Mouse (Mus musculus): ENCODE results near the gene Mrpl45. TPM values are rescaled to one million over a fixed set of nuclear protein-coding genes. Genes with fewer than 3 reads are reported as not detected.
"Not testable (repeated sequence)": the region's sequence is repeated elsewhere in the genome, so short reads cannot be mapped to it uniquely, and the experiment has no call there.

The Mrpl45 gene
- polyA plus RNA-seq, 1 experiment from 2014 or later, result 41.0 TPM

DNA sequence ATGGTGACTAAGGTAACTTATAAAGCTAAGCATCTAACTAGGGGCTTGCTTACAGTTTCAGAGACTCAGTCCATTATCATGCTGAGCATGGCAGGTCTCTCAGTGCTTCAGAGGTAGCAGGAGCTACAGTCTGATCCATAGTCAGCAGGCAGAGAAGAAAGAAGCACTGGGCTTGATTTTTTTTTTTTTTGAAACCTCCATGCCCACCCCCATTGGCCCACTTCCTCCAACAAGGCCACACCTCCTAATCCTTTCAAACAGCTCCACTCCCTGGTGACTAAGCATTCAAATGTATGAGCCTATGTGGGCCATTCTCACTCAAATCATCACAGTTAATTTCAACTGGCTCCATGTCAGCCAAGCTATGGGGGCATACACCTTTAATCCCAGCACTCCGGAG is 22.8 kb upstream of the Mrpl45 start:
- no peak for DNase-seq (ENCODE audit: low spot score)

DNA sequence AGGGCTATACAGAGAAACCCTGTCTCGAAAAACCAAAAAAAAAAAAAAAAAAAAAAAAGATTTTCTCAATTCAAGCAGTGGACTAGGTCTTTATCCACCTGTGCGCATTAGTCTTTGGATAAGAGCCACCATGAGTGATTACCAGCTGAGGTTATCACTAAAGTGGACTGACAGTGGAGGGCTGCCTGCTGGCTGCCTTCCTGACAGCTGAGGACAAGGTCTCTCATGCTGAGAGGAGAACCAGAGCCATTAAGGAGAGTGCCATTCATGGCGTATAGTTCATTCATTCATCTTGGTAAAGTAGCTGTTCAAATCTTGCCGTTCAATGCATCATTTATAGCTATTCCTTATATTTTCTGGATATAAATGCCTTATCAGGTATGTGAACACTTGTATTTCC is 19.0 kb upstream of the Mrpl45 start:
- no peak for DNase-seq (ENCODE audit: low spot score)

DNA sequence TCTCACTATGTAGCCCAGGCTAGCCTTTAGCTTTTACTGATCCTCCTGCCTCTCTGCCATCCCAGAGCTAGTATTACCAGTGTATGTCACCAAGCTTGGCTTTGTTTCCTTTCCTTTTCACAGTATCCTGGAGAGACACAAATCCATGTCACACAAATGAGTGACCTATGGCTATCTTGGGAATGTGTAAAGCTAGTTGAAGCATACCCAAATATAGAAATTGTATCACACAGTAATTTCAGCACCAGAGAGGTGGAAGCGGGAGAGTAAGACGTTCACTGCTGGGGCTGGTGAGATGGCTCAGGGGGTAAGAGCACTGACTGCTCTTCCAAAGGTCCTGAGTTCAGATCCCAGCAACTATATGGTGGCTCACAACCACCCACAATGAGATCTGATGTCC is 15.6 kb upstream of the Mrpl45 start:
- DNase-seq (ENCODE audit: low spot score), result no peak

DNA sequence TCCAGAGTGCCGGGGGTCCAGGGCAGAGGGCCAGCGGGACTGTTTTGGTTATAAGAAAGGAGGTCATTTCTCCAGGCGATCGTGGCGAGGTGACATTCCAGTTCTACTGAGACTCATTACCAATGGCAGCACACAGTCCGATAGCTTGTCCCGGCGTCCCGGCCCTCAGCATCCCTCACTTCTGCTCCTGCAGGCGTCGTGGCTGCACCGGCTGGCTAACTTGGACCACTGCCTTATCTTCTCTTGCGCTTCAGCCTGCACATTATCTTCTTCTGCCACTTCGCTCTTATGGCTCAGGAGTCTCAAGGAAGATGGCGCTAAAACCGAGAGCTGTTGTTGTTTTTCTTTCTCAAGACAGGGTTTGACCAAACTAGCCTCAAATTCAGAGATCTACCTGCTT is 14.1 kb upstream of the Mrpl45 start:
- no peak for DNase-seq (ENCODE audit: low spot score)

DNA sequence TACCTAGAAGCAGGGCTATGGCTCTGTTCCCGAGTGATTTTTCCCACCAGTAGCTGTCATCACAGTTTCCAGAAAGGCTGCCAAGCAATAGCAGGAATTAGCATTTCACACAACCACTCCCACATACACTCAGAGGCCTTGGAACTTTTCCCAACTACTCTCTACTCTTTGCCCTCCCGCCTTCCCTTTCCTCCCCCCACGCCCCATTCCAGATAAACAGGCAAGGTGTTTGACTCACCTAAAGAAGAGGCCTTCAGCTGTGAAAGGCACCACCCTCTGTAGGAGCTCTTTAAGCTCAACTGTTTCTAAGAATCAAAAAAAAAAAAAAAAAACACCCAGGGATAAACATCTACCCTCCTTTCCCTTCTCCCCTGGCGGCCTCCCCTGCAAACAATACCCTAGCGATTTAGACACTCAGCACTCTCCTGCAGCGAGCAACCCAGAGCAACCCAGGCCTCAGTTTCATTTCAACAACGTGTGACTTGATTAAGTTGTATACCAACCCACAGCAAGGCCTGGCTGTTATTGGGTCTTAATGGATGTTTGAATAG is 13.2 kb upstream of the Mrpl45 start:
- DNase-seq (ENCODE audit: low spot score), result no peak

DNA sequence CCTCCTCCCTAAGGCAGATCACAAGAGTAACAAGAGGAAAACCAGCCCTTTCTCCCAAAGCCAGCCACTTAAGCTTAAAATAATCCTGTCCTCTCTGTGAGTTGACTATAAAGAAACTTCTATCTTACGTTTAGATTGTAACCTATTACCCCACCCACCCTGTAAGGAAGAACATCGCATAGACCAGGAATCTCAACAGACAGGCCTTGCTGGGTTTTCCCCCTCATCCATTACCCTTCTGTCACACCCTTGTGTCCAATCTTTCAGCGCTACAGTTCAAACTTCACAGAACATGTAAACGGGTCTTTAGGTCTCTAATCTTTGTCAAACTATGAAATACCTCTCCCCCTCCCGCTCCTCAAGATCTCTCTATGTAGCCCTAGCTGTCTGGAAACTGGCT is 10.9 kb upstream of the Mrpl45 start:
- DNase-seq (ENCODE audit: low spot score), result no peak

DNA sequence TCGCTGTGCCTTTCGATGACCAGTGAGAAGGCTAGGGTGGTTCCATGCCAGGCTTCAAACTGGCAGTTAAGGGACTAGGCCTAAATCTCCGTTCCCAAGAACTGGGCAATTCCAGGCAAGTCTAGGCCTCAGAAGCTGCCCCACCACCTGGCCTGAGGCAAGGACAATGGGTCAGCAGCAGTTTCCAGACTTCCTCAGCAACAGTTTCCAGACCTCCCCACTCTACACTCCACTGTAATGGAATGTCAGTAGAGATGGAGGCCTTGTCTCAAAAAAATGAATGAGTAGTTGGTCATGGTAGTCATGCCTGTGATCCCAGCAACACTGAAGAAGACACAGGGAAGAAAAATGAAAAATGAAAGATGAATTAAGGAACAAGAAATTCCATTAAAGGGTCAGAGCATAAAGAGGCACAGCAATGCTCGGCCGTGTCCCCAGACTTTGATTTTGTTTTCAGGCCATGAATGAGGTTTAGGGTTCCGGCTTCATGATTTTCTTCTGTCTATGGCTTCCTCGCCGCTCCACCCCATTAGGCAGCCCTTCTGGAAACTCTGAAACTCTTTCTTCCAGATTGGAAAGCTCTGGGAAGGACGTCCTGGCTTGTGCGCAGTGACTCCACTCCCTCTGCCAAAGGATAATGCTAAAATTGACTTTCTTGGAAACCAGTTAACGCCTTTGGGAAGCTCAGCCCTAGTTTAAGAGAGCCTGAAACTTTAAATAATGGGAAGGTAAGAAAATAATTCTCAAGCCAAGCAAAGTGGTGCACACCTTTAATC is 8.0 kb upstream of the Mrpl45 start:
- DNase-seq (ENCODE audit: low spot score), result no peak

DNA sequence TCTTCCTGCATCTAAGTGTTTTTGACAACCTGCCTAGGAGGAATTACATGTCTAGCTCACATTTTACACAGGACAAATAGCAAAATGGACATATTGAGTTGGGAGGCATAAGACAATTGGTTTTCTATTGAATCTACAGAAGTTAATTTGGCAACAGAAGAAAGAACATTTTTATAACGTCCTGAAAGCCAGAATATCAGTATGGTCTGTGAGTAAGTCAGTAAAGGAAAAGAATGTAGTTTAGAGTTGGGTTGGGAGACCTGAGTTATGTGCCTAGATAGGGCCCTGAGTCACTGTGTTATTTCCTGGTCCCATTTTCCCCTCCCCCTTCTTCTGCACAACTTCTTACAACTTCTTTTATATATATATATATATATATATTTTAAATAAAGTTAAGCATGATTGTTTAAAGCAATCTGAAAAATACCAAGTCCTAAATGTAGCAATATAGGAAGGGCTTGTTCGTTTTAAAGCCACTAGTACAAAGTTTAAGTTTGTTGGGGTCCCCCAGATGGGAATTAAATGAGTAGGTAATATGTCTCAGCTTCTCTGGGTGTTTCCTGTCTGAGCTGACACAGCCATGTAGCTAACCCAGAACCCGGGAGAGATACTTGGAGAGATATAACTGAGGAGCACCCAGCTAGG is 6.6 kb upstream of the Mrpl45 start:
- no peak for DNase-seq (ENCODE audit: low spot score)

DNA sequence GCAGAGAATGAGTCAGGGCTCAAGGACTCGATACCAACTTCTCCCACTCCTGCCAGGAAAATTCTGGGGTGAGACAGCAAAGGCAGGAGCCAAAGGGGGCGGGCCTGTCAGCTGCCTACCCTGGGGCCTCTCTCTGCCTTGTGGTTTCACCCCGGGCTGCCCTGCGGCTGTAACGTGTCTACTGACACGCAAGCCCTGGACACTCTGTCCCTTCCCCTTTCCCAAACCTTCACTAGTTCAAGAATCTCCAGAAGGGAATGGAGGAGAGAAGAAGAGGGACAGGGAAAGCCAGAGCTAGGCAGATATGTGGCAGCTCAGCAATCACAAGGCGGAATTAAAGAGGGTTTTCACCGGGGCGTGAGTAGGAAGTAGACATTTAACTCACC is 6.1 kb upstream of the Mrpl45 start:
- no peak for DNase-seq (ENCODE audit: low spot score)

DNA sequence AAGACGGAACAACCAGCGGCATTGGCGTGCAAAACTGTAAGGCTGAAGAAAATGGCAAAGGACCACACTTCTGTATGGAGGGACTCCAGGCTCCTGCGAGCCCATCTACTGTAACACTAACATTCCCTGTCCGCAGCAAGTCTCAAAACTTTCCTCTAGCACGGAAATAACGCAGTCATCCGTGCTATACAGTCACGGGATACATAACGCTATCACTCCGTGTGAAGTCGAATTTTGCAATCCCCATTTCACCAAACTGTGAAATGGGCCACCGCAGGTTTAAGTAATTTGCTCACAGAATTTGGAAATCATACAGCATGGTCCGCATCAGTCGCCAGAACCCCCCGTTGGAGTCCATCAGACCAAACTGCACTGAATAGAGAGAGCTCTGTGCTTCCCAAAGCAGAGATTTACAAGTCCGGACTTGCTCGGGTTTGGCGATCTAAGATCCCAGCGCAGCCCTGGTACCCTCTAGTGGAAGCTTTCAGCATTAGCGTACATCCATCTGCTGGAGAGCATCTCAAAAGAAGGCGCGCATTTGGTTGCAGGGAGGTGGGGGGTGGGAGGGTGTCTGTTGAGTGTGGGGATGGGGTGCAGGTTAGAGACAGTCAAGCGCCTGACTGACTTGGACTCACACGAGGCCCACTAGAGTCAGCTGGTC is 5.5 kb upstream of the Mrpl45 start:
- DNase-seq (ENCODE audit: low spot score), result peak; percentile 68

DNA sequence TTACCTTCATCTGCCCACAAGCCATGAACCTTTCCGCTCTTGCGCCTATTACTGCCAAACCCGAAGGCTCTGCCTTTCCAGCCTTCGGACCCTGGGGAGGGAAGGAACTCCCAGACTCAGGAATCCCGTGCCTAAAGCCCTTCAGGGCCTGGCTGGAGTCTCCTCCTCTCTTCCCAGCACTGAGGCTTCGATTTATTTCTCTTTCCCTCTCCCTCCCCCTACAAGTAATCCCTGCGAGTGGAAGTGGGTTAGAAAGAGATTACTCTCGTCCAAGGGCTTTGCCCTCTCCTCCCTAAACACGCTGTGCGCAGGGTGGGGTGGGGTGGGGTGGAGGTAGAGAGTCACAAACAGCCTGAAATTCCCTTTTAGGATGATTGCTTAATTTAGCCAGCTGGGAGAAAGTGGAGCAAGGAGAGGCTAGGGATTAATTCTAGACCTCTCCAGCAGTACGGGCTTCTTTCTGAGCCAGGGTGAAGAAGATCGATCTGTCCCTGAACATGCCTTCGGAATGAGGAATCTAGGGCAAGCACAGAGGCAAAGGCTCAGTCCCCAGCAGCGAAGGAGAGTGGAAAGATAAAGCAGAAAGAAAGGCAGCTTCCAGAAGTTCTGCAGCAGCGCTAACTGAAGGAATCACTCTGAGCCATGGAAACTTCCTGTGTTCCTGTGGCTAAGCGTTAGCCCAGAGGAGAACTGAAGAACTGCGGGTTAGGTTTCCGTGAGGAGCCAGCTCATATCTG is 4.5 kb upstream of the Mrpl45 start:
- DNase-seq (ENCODE audit: low spot score), result no peak

DNA sequence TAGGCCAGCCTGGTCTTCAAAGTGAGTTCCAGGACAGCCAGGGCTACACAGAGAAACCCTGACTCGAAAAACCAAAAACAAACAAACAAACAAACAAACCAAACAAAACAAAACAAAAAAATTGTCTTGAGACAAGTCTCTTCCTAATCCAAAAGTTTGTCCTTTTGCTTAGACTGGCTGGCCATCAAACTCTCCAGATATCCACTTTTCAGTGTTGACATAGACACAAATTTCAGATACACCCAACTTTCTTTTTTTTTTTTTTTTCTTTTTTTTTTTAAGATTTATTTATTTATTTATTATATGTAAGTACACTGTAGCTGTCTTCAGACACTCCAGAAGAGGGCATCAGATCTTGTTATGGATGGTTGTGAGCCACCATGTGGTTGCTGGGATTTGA is 2.6 kb upstream of the Mrpl45 start:
- DNase-seq (ENCODE audit: low spot score), result not testable (repeated sequence)

DNA sequence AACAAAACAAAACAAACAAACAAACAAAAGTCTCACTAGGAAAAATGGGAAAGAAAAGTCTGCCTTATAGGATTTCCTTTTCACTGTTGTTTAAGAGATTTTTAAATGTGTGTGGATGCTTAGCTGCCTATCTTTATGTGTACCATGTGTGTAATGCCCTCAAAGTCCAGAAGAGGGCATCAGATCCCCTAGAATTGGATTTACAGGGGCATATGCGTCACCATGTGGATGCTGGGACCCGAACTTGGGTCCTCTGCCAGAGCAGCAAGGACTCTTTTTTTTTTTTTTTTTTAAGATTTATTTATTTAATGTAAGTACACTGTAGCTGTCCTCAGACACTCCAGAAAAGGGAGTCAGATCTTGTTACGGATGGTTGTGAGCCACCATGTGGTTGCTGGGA is 1.4 kb upstream of the Mrpl45 start:
- no peak for DNase-seq (ENCODE audit: low spot score)

DNA sequence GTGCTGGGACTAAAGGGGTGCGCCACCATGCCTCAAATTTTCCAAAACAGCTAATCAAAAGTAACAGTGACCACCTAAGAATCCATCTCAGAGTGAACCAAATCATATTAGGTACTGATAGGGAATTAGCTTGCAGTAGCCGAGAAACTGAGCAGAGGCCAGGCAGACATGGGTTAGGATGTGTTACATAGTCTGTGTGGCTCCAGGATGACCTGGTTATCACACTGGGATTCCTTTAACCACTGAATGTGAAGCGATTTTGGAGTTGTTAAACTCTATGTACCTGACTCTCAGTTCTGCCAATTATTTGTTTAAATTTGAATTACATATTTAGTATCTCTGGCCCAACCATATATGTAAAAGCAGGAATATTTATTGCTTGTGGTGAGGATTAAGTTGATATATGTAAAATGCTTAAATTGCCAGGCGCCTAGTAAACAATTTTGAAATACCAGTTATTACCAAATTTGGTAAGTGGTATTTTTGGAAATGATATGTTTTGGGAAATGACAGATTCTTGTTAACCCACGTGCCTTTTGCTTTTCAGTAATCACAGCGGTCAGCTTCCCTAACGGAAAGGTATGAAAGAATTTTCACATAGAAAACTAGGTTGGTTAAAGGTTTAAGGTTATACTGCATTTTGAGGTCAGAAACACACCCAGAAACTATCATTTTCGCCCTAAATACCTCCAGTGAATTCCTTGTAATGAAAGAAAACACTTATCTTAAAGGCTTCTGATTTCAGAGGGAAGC is 589 bp upstream of the Mrpl45 start:
- no peak for DNase-seq (ENCODE audit: low spot score)

DNA sequence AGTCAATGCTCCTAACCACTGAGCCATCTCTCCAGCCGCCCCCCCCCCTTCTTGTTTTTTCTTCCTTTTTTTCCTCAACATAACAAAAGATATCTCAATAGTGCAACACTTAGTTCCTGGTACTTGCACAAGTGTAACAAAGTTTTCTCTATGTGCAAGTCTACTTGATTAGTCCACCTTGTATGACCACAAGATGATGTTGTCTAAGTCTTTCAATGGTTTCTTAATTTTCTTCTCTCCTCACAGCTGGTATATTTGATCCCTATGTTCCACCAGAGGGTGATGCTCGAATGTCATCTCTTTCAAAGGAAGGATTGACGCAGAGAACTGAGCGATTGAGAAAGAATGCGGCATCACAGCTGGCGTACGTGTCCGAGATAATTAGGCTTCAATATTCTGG is 5.7 kb downstream of the Mrpl45 start:
- DNase-seq (ENCODE audit: low spot score), result no peak

DNA sequence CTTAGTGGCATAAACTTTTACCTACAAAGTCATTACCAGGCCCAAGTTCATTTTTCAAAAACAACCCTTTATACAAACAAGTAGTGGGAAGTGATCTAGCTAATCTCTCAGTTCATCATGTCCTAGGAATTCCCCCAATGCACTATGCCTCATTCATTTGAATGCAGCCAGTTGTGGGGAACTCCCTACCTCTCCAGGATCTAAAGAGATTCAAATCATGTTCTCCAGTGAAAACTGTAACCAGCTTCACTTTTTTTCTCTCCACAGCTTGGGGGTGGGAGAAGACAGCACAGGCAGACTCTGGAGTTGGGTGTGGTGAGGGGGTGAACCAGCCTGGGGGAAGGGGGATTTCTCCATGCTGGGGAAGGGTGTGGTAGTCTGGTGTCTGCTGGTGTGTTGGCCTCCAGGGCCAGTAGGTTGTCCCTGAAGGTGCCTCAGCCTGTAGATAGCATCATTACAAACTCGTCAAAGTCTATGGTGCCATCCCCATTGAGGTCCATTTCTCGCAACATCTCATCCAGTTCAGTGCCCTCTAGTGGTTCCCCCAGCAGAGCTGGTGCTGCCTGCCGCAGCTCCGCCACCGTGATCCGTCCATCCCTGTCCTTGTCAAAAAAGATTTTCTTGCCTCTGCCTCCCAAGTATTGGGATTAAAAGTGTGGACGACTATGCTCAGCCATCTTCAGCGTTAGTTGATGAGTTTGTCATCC is 6.5 kb downstream of the Mrpl45 start:
- not testable (repeated sequence) for DNase-seq (ENCODE audit: low spot score)

DNA sequence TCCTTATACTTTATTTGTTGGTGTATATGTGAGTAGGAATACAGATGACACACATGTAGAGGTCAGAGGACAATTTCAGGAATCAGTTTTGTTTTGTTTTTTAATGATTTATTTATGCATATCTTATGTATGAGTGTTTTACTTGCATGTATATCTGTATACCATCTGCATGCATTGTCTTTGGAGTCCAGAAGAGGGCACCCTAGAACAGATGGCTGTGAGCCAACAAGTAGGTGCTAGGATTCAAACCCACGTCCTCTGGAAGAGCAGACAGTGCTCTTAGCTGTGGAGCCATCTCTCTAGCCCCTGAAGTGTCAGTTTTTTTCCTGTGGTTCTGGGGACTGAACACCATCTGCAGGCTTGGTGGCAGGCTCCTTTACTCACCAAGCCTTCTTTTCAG is 9.7 kb downstream of the Mrpl45 start:
- no peak for DNase-seq (ENCODE audit: low spot score)

DNA sequence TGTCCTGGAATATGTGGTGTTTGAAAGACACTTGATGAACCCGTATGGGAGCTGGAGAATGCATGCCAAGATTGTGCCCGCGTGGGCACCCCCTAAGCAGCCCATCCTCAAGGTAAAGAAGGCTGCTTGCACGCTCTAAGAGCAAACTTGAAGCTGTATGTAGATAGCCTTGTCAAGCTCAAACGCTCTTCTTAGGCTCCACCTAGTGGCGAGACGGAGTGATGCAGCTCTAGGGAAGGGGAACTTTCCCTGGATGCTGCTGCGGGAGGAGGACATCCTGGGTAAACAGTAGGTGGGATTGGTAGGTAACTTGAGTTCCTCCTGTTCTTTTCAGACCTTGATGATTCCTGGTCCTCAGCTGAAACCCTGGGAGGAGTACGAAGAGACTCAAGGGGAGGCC is 12.6 kb downstream of the Mrpl45 start:
- DNase-seq (ENCODE audit: low spot score), result peak; percentile 55

DNA sequence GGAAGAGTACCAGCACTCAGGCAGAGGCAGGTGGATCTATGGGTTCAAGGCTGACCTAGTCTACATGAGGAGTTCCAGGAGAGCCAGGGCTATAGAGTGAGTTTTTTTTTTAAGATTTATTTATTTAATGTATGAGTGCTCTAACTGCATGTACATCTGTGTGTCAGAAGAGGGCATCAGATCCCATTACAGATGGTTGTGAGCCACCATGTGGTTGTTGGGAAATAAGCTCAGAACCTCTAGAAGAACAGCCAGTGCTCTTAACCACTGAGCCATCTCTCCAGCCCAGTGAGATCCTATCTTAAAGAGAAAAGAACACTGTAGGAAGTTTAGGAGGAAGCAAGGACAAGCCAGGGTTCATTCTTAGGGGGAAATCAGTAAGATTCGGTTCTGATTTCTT is 14.8 kb downstream of the Mrpl45 start:
- DNase-seq (ENCODE audit: low spot score), result no peak

Data from thymus, postnatal 0 days (tissue).